Mouse (Mus musculus): ENCODE measurements around the gene Gm4498.
"Not testable (repeated sequence)": the region's sequence is repeated elsewhere in the genome, so short reads cannot be mapped to it uniquely, and the experiment has no call there.

The Gm4498 gene

DNA sequence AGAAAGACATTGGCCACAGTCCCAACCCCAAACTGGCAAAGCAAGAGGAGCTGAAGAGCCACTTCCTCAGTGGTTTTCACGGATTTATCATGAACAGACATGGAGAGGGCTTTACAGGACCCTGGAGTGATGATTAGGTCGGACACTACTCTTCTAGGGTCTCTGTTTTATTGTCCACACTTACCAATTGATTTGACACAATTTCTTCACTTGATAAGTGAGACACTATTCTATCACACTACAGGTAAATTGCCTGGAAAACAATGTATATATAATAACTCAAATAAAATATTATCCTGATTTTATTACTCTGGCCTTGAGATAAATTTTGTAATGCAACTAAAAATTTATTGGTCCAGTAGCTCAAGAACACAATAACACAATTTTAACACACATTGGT, at the start of gene Gm4498:
Gene Gm4498 (minus strand): TSS at position 101 of the 400 bp plus-strand sequence.
- DNase-seq, result not testable (repeated sequence)

DNA sequence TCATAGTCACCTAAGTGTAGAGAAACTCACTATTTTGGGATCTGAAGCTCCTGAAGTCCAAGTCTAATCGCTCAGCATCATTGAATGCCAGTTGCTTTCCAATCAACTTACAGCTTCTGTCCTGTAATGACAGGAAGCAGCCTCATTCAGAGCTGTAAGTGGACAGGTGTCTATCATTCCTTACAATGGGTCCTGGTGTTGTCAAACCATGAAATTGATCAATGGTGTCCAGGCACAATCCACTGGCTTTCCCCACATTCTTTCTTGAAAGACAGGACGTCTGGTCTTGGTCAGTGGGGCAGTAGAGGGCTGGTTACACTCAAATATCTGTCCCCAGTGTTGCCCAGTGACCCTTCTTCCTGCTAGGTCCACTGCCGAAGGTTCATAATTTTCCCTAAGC, 29.1 kb upstream of the Gm4498 start, which contains the start of gene Gm5890:
Gene Gm5890 (minus strand): TSS at position 101 of the 400 bp plus-strand sequence.
- not testable (repeated sequence) for DNase-seq

GRCm38 (mm10) chr7:20205507-20205906, 28.1 kb downstream of the Gm4498 start, which contains the start of gene Gm6164:
Gene Gm6164, minus strand, starts transcription at chr7:20205607.
- not testable (repeated sequence) for DNase-seq

DNA sequence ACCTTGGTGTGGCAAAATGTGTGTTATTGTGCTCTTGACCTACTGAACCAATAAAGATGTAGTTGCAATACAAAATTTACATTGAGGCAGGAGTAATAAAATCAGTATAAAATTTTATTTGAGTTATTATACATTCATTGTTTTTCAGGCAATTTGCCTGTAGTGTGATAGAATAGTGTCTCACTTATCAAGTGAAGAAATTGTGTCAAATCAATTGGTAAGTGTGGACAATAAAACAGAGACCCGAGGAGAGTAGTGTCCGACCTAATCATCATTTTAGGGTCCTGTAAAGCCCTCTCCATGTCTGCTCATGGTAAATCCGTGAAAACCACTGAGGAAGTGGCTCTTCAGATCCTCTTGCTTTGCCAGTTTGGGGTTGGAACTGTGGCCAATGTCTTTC, 40.2 kb downstream of the Gm4498 start, which contains the start of gene Vmn1r95:
Gene Vmn1r95 (plus strand): TSS at position 301 of the 400 bp plus-strand sequence.
- not testable (repeated sequence) for DNase-seq

Data from layer of hippocampus, adult 9-11 months (tissue).